31 mouse cellular contexts compared by ENCODE assay signal in the genomic region with DNA sequence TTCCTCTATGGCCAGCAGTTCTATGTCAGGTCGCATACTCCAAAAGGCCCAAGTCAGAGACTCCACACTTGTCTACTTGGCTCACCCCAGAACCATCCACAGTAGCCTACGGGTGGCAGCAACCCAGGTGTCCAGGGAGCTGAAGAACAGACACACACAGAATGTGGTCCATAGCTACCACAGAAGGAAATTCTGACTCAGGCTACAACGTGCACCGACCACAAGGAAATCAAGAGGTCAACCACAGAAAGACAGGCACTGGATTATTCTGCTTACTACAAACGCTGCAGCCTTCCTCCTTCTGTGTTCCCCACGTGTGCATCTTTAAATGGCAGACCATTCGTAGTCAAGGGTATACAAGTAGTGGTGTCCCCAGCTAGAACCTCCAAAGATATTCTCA. TPM values are rescaled to one million over a fixed set of nuclear protein-coding genes. Genes with fewer than 3 reads are reported as not detected.
DNase-seq lines count a peak whose midpoint lies in the region; ATAC-seq and TF ChIP-seq lines count a peak whose summit lies in the region.
"Had no signal": no experiment of that assay in that cellular context is flagged by ENCODE, and none has a peak within 500 bp of the region (broad histone marks: within the 10 kb centered on the region; RNA-seq: fewer than 3 reads in every experiment).

No protein-coding gene starts in this region.

- no peaks in the 10 kb centered on the region for H3K36me3 ChIP-seq in kidney, embryonic 16.5 days (ENCODE audit: insufficient read depth, low read length)
- H3K36me3 ChIP-seq in stomach, postnatal 0 days (ENCODE audit: control insufficient read depth, insufficient read depth, low read length): no peaks in the 10 kb centered on the region
- H3K36me3 ChIP-seq in hindbrain, postnatal 0 days (ENCODE audit: insufficient read depth, low read length): no peaks in the 10 kb centered on the region
- H3K36me3 ChIP-seq: forebrain, embryonic 12.5 days; G1E; kidney, embryonic 15.5 days; limb, embryonic 10.5 days; limb, embryonic 15.5 days; stomach, embryonic 15.5 days had no signal

- H3K27me3 ChIP-seq in kidney, embryonic 16.5 days (ENCODE audit: insufficient read depth, low read length): no peaks in the 10 kb centered on the region
- H3K27me3 ChIP-seq in stomach, postnatal 0 days (ENCODE audit: control insufficient read depth, insufficient read depth, low read length): no peaks in the 10 kb centered on the region
- no peaks in the 10 kb centered on the region for H3K27me3 ChIP-seq in hindbrain, postnatal 0 days (ENCODE audit: insufficient read depth, low read length)
- H3K27me3 ChIP-seq: stomach, embryonic 15.5 days had no signal

- no peak for TF ChIP-seq CTCF in stomach, postnatal 0 days (IDR thresholded peaks at IDR 0.05; ENCODE audit: low read depth)
- no peak for TF ChIP-seq CTCF in hindbrain, postnatal 0 days (IDR thresholded peaks at IDR 0.05; ENCODE audit: low read depth)

- TF ChIP-seq EP300 in stomach, postnatal 0 days (optimal IDR thresholded peaks at IDR 0.05): no peak

- no peak overlapping the region for H3K27ac ChIP-seq in kidney, embryonic 16.5 days (ENCODE audit: low read length)
- 0 out of 2 replicates have a peak overlapping the region, but pooled peaks have one; percentile 18 for H3K27ac ChIP-seq in stomach, postnatal 0 days (replicated peaks)
- no peak overlapping the region for H3K27ac ChIP-seq in hindbrain, postnatal 0 days
- H3K27ac ChIP-seq: forebrain, embryonic 12.5 days; kidney, embryonic 15.5 days; limb, embryonic 10.5 days; limb, embryonic 15.5 days; liver, embryonic 14.5 days; stomach, embryonic 15.5 days had no signal

- no peak overlapping the region for H3K4me3 ChIP-seq in kidney, embryonic 16.5 days (ENCODE audit: low read length)
- no peak overlapping the region for H3K4me3 ChIP-seq in stomach, postnatal 0 days (ENCODE audit: low read depth, low read length)
- no peak overlapping the region for H3K4me3 ChIP-seq in hindbrain, postnatal 0 days (ENCODE audit: low read length)
- H3K4me3 ChIP-seq: erythroblast, embryonic 14.5 days; forebrain, embryonic 12.5 days; kidney, embryonic 15.5 days; limb, embryonic 10.5 days; limb, embryonic 15.5 days; megakaryocyte, embryonic 14.5 days; stomach, embryonic 15.5 days had no signal

- no peak for ATAC-seq in kidney, embryonic 16.5 days (ENCODE audit: low FRiP score, low TSS enrichment)
- peak; percentile 86 for ATAC-seq in common myeloid progenitor, adult 5-6 weeks (replicated peaks; ENCODE audit: low read depth, poor library complexity, severe bottlenecking)
- no peak for ATAC-seq in stomach, postnatal 0 days (ENCODE audit: low FRiP score, low TSS enrichment)
- ATAC-seq in hindbrain, postnatal 0 days: no peak
- ATAC-seq: forebrain, postnatal 0 days; hindbrain, embryonic 16.5 days; intestine, embryonic 16.5 days had no signal

- peak; percentile 6 for DNase-seq in kidney, adult 9 months
- peak; percentile 7 for DNase-seq in CD4-positive helper T cell, adult 2 months (ENCODE audit: low read depth, low spot score)
- DNase-seq in stomach, postnatal 0 days (ENCODE audit: low spot score): no peak
- DNase-seq in spleen, postnatal 36 days (ENCODE audit: low spot score in 2 of 2): no peak
- no peak for DNase-seq in hindbrain, postnatal 0 days (ENCODE audit: low spot score)
- DNase-seq: adrenal gland, postnatal 25 days; B cell, adult 2 months; cerebellum, adult 18-20 months; cerebellum, postnatal 10 days; forebrain, postnatal 0 days; heart, postnatal 14 days; layer of hippocampus, postnatal 36 days; lung, adult 2 months; lung, postnatal 14 days; midbrain, embryonic 14.5 days; thymus, postnatal 36 days had no signal

- H3K9me3 ChIP-seq in kidney, embryonic 16.5 days (ENCODE audit: low read length): no peaks in the 10 kb centered on the region
- H3K9me3 ChIP-seq in stomach, postnatal 0 days (ENCODE audit: control insufficient read depth, low read length): no peaks in the 10 kb centered on the region
- H3K9me3 ChIP-seq in hindbrain, postnatal 0 days (ENCODE audit: low read length): no peaks in the 10 kb centered on the region
- H3K9me3 ChIP-seq: forebrain, embryonic 12.5 days; G1E; kidney, embryonic 15.5 days; limb, embryonic 10.5 days; limb, embryonic 15.5 days; megakaryocyte, embryonic 14.5 days; stomach, embryonic 15.5 days had no signal

- H3K4me2 ChIP-seq in kidney, embryonic 16.5 days (replicated peaks; ENCODE audit: low read depth, low read length): no peak overlapping the region
- H3K4me2 ChIP-seq in stomach, postnatal 0 days (replicated peaks; ENCODE audit: low read depth): no peak overlapping the region
- H3K4me2 ChIP-seq in hindbrain, postnatal 0 days (ENCODE audit: low read depth, low read length): no peak overlapping the region
- H3K4me2 ChIP-seq: forebrain, embryonic 12.5 days; kidney, embryonic 15.5 days; limb, embryonic 15.5 days; stomach, embryonic 15.5 days had no signal

- WGBS in kidney, embryonic 16.5 days: 82% methylated on average over 7 of the region's 7 CpGs
- WGBS in stomach, postnatal 0 days: 76% methylated on average over 7 of the region's 7 CpGs
- 83% methylated on average over 7 of the region's 7 CpGs for WGBS in hindbrain, postnatal 0 days

- no peak overlapping the region for H3K9ac ChIP-seq in kidney, embryonic 16.5 days (replicated peaks; ENCODE audit: low read length)
- H3K9ac ChIP-seq in stomach, postnatal 0 days (ENCODE audit: low read length): no peak overlapping the region
- no peak overlapping the region for H3K9ac ChIP-seq in hindbrain, postnatal 0 days (replicated peaks; ENCODE audit: low read length)
- H3K9ac ChIP-seq: forebrain, embryonic 12.5 days; forebrain, postnatal 0 days; kidney, embryonic 15.5 days; limb, embryonic 15.5 days; liver, embryonic 14.5 days; stomach, embryonic 15.5 days had no signal

- peaks cover 34% of the 10 kb centered on the region for H3K4me1 ChIP-seq in kidney, embryonic 16.5 days (ENCODE audit: insufficient read depth, low read length)
- H3K4me1 ChIP-seq in stomach, postnatal 0 days (replicated peaks; ENCODE audit: control insufficient read depth, insufficient read depth): peaks cover 3% of the 10 kb centered on the region; the same call in 1 of the 2 replicates
- no peaks in the 10 kb centered on the region for H3K4me1 ChIP-seq in hindbrain, postnatal 0 days (ENCODE audit: insufficient read depth, low read length)
- H3K4me1 ChIP-seq: forebrain, embryonic 12.5 days; limb, embryonic 15.5 days had no signal

RNA-seq across cellular contexts. Expression of gene Paqr5, which starts 6.4 kb away (rescaled TPM):
- 50.4 and 53.4 TPM in 2 replicates for polyA plus RNA-seq in kidney, embryonic 16.5 days (2015; fragmentation: Nextera tagmentation; extraction: Ambion mirVana)
- 0.68 and 2.4 TPM in 2 replicates for total RNA-seq in common myeloid progenitor, adult 5-6 weeks (2017)
- polyA plus RNA-seq in stomach, postnatal 0 days (2015; fragmentation: Nextera tagmentation; extraction: Ambion mirVana): 92.5 and 97.2 TPM in 2 replicates
- 0.16 and 1.0 TPM in 2 replicates for total RNA-seq in hindbrain, postnatal 0 days (2014; rRNA removed)
- polyA plus RNA-seq in hindbrain, postnatal 0 days (2015; fragmentation: Nextera tagmentation; extraction: Ambion mirVana): 0.80 and 1.0 TPM in 2 replicates
- total RNA-seq: gastrocnemius, adult 8-10 months; heart, adult 8-10 months; heart, postnatal 14 days had no signal
- polyA plus RNA-seq: erythroblast, embryonic 14.5 days; G1E had no signal

Comparison
In these comparisons a context has a peak if more than half of its experiments do, and no peak if none do; other contexts are left out.
1. DNase-seq: peak in kidney, adult 9 months (single experiment) and CD4-positive helper T cell, adult 2 months (single experiment); none in stomach, postnatal 0 days (single experiment), spleen, postnatal 36 days (0 of 2) and hindbrain, postnatal 0 days (single experiment).
2. RNA of gene Paqr5, which starts 6.4 kb away (polyA plus RNA-seq): 92.5 to 97.2 TPM in stomach, postnatal 0 days and 50.4 to 53.4 TPM in kidney, embryonic 16.5 days; 0.80 to 1.0 TPM in hindbrain, postnatal 0 days; every median in the first group is over 10 times any median in the second.